1 mouse cellular context compared by ENCODE assay signal in genomic region chr3:108380695-108381094, GRCm38 (mm10).
TF ChIP-seq lines count a peak whose summit lies in the region.

No protein-coding gene starts in this region.

TF ChIP-seq in MEL, 35 proteins besides CTCF, POLR2A, EP300 and RAD21 (continued from another document):
- TF ChIP-seq HCFC1 (IDR thresholded peaks at IDR 0.05; ENCODE audit: low read depth, low read length) (0 out of 2 replicates have a peak, but pooled peaks have one; percentile 34), NELFE (IDR thresholded peaks at IDR 0.05; ENCODE audit: low read depth, low read length) (0 out of 2 replicates have a peak, but pooled peaks have one; percentile 15)
